Mouse (Mus musculus) cerebellum, adult 11 months (tissue): ENCODE measurements around the gene Gm4175.
"Not testable (repeated sequence)": the region's sequence is repeated elsewhere in the genome, so short reads cannot be mapped to it uniquely, and the experiment has no call there.

Source experiments
- DNase-seq: peaks from one replicate; pipeline ENCODE4 v3.0.0; 2022

Gm4175 gene

GRCm38 (mm10) chr7:21761375-21761774 lies at the start of gene Gm4175:
Gm4175 (minus strand) TSS chr7:21761475.
- not testable (repeated sequence) for DNase-seq

- DNase-seq: not testable (repeated sequence)
Observed at GRCm38 (mm10) chr7:21796628-21797027, 35.4 kb upstream of the Gm4175 start, which contains the start of gene Gm4177. Gm4177 (minus strand) TSS chr7:21796728.
